Mouse (Mus musculus) bone marrow, adult 2 months (tissue): ENCODE data around the gene Lmntd1.

Source experiments
- CTCF ChIP-seq: fragments of 200-500 bp; IDR thresholded peaks from 2 replicates; pipeline ENCODE4 v1.5.1; 2011; ENCODE audit warnings: low read length, control low read depth; ENCODE audit not compliant: control insufficient read depth, insufficient read depth
- POLR2A ChIP-seq: fragments of 200-500 bp; IDR thresholded peaks from 2 replicates; pipeline ENCODE4 v1.6.1; 2011; ENCODE audit warnings: low read depth, mild to moderate bottlenecking, control low read depth, low read length, borderline replicate concordance; ENCODE audit not compliant: control insufficient read depth

DNA sequence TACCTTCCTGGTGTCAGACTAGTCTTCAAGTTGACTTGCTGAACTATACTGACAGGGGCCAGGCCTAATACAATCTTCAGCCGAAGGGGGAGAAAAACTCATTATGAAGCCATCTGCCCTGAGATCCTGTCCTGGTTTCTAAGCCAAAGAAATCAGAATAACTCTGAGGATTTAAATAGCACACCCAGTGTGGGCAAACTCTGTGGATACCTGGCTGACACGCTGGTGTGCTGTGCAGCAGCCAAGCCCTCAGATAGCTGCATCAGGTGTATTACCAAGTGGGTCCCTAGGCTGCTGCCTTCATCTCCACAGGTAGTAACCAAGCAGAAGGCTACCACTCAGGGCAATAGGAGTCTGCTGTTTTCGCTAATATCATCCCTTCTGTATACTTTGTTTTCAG is 1.5 kb downstream of the Lmntd1 start:
- TF ChIP-seq CTCF (no peak), POLR2A (no peak)
